Mouse (Mus musculus): ENCODE measurements around the gene Igf2.

Gene Igf2

GRCm38 (mm10) chr7:142658681-142659180, 7.9 kb downstream of the Igf2 start:
- no peak for DNase-seq

GRCm38 (mm10) chr7:142657821-142658614, 8.6 kb downstream of the Igf2 start:
- DNase-seq: no peak

GRCm38 (mm10) chr7:142657341-142657791, 9.2 kb downstream of the Igf2 start:
- DNase-seq: no peak

- DNase-seq: no peak
These were observed 10.6 kb downstream of the Igf2 start for GRCm38 (mm10) chr7:142656055-142656454.

GRCm38 (mm10) chr7:142655633-142656032, 11.0 kb downstream of the Igf2 start:
- no peak for DNase-seq

- DNase-seq: no peak
These were observed 12.9 kb downstream of the Igf2 start for GRCm38 (mm10) chr7:142653726-142654125.

GRCm38 (mm10) chr7:142646676-142647075, 19.9 kb downstream of the Igf2 start:
- DNase-seq: no peak

GRCm38 (mm10) chr7:142645045-142645444, 21.6 kb downstream of the Igf2 start:
- no peak for DNase-seq

GRCm38 (mm10) chr7:142636178-142636577, 30.4 kb downstream of the Igf2 start:
- DNase-seq: no peak

GRCm38 (mm10) chr7:142630691-142631090, 35.9 kb downstream of the Igf2 start:
- no peak for DNase-seq

GRCm38 (mm10) chr7:142629806-142630205, 36.8 kb downstream of the Igf2 start:
- no peak for DNase-seq

- no peak for DNase-seq
These were observed 44.4 kb downstream of the Igf2 start for GRCm38 (mm10) chr7:142622180-142622579.

GRCm38 (mm10) chr7:142613077-142613476, 53.5 kb downstream of the Igf2 start:
- no peak for DNase-seq

GRCm38 (mm10) chr7:142610627-142611406, 55.8 kb downstream of the Igf2 start:
- peak; percentile 32 for DNase-seq

- DNase-seq: no peak
These were observed 65.7 kb downstream of the Igf2 start for GRCm38 (mm10) chr7:142600921-142601320.
